Mouse (Mus musculus) heart, adult 2 months (tissue): ENCODE data around the gene Gm20388.

Source experiments
- CTCF ChIP-seq: fragments of 200-600 bp; IDR thresholded peaks from 2 replicates; pipeline ENCODE4 v1.8.1; 2022; ENCODE audit warnings: antibody characterized with exemption, mild to moderate bottlenecking, moderate library complexity
- EP300 ChIP-seq: fragments of 200-500 bp; IDR thresholded peaks from 2 replicates; pipeline ENCODE4 v1.6.1; 2011; ENCODE audit warnings: low read depth, low read length, control low read depth; ENCODE audit not compliant: insufficient read depth
- POLR2A ChIP-seq: fragments of 200-500 bp; IDR thresholded peaks from 2 replicates; pipeline ENCODE4 v1.6.1; 2011; ENCODE audit warnings: mild to moderate bottlenecking, low read depth, low read length, control low read depth; ENCODE audit not compliant: insufficient read depth

GRCm38 (mm10) chr8:120543416-120544055, 632.9 kb downstream of the Gm20388 start:
- TF ChIP-seq EP300 (no peak), POLR2A (no peak), CTCF (no peak)
